Mouse (Mus musculus): ENCODE results near the gene Slc17a1. TPM values are rescaled to one million over a fixed set of nuclear protein-coding genes. Genes with fewer than 3 reads are reported as not detected.

Slc17a1 gene
- total RNA-seq (2015) (not detected in 2 replicates), total RNA-seq (2017) (not detected in 2 replicates)

GRCm38 (mm10) chr13:23867405-23867804 is at the start of gene Slc17a1:
Slc17a1 (plus strand) TSS chr13:23867750.
- ATAC-seq (replicated peaks; ENCODE audit: poor library complexity): peak; percentile 62

GRCm38 (mm10) chr13:23820179-23820940 is 47.2 kb upstream of the Slc17a1 start:
- no peak for ATAC-seq (replicated peaks; ENCODE audit: poor library complexity)

- ATAC-seq (replicated peaks; ENCODE audit: poor library complexity): no peak
Measured at GRCm38 (mm10) chr13:23822213-23822612, 45.3 kb upstream of the Slc17a1 start.

GRCm38 (mm10) chr13:23826606-23827005 is 40.9 kb upstream of the Slc17a1 start:
- ATAC-seq (replicated peaks; ENCODE audit: poor library complexity): no peak

GRCm38 (mm10) chr13:23833053-23833452 is 34.5 kb upstream of the Slc17a1 start:
- ATAC-seq (replicated peaks; ENCODE audit: poor library complexity): peak; percentile 90

GRCm38 (mm10) chr13:23834836-23835235 is 32.7 kb upstream of the Slc17a1 start:
- no peak for ATAC-seq (replicated peaks; ENCODE audit: poor library complexity)

- no peak for ATAC-seq (replicated peaks; ENCODE audit: poor library complexity)
Measured at GRCm38 (mm10) chr13:23836630-23837029, 30.9 kb upstream of the Slc17a1 start.

- no peak for ATAC-seq (replicated peaks; ENCODE audit: poor library complexity)
Measured at GRCm38 (mm10) chr13:23839308-23839707, 28.2 kb upstream of the Slc17a1 start, which contains the start of gene Slc17a3. Slc17a3 (plus strand) TSS chr13:23839434.

GRCm38 (mm10) chr13:23845851-23846250 is 21.7 kb upstream of the Slc17a1 start:
- ATAC-seq (replicated peaks; ENCODE audit: poor library complexity): no peak

- no peak for ATAC-seq (replicated peaks; ENCODE audit: poor library complexity)
Measured at GRCm38 (mm10) chr13:23849299-23849698, 18.3 kb upstream of the Slc17a1 start.

GRCm38 (mm10) chr13:23856401-23856800 is 11.1 kb upstream of the Slc17a1 start:
- ATAC-seq (replicated peaks; ENCODE audit: poor library complexity): no peak

GRCm38 (mm10) chr13:23861815-23862214 is 5.7 kb upstream of the Slc17a1 start:
- ATAC-seq (replicated peaks; ENCODE audit: poor library complexity): no peak

GRCm38 (mm10) chr13:23864711-23865110 is 2.8 kb upstream of the Slc17a1 start:
- no peak for ATAC-seq (replicated peaks; ENCODE audit: poor library complexity)

GRCm38 (mm10) chr13:23866086-23866710 is 1.4 kb upstream of the Slc17a1 start:
- ATAC-seq (replicated peaks; ENCODE audit: poor library complexity): no peak

GRCm38 (mm10) chr13:23867000-23867399 is 550 bp upstream of the Slc17a1 start:
- ATAC-seq (replicated peaks; ENCODE audit: poor library complexity): peak; percentile 47

GRCm38 (mm10) chr13:23868790-23869533 is 1.4 kb downstream of the Slc17a1 start:
- ATAC-seq (replicated peaks; ENCODE audit: poor library complexity): peak; percentile 40; the same call in 1 of the 2 replicates

- ATAC-seq (replicated peaks; ENCODE audit: poor library complexity): no peak
Measured at GRCm38 (mm10) chr13:23869996-23870395, 2.4 kb downstream of the Slc17a1 start.

- 0 out of 2 replicates have a peak, but pooled peaks have one; percentile 23 for ATAC-seq (replicated peaks; ENCODE audit: poor library complexity)
Measured at GRCm38 (mm10) chr13:23873141-23873540, 5.6 kb downstream of the Slc17a1 start.

GRCm38 (mm10) chr13:23879106-23879505 is 11.6 kb downstream of the Slc17a1 start:
- ATAC-seq (replicated peaks; ENCODE audit: poor library complexity): peak; percentile 42; the same call in 1 of the 2 replicates

GRCm38 (mm10) chr13:23879636-23880035 is 12.1 kb downstream of the Slc17a1 start:
- ATAC-seq (replicated peaks; ENCODE audit: poor library complexity): peak; percentile 83

GRCm38 (mm10) chr13:23885540-23885939 is 18.0 kb downstream of the Slc17a1 start:
- peak; percentile 99 for ATAC-seq (replicated peaks; ENCODE audit: poor library complexity)

All from megakaryocyte progenitor cell, adult 5-6 weeks (primary cell).